Mouse (Mus musculus) retina, adult 2 months (tissue): ENCODE measurements around the gene Atrn.
A peak's percentile ranks its signal among the peaks of the same experiment; 100 is the strongest.
"Not testable (repeated sequence)": the region's sequence is repeated elsewhere in the genome, so short reads cannot be mapped to it uniquely, and the experiment has no call there.

Experiments
- DNase-seq: peaks from one replicate; pipeline ENCODE4 v3.0.0-alpha.2; 2012; ENCODE audit warnings: low read depth, low spot score

Atrn gene

GRCm38 (mm10) chr2:130958906-130959305 is 52.6 kb downstream of the Atrn start:
- no peak for DNase-seq

- DNase-seq = peak; percentile 41
These were observed 55.6 kb downstream of the Atrn start for GRCm38 (mm10) chr2:130961851-130962250.

- no peak for DNase-seq
These were observed 58.7 kb downstream of the Atrn start for GRCm38 (mm10) chr2:130965042-130965441.

GRCm38 (mm10) chr2:130971030-130971429 is 64.7 kb downstream of the Atrn start:
- DNase-seq = no peak

GRCm38 (mm10) chr2:130972386-130972785 is 66.1 kb downstream of the Atrn start:
- no peak for DNase-seq

GRCm38 (mm10) chr2:130974928-130975327 is 68.6 kb downstream of the Atrn start:
- no peak for DNase-seq

- DNase-seq = no peak
These were observed 71.3 kb downstream of the Atrn start for GRCm38 (mm10) chr2:130977589-130977988.

GRCm38 (mm10) chr2:130978058-130978847 is 72.0 kb downstream of the Atrn start:
- DNase-seq = no peak

- no peak for DNase-seq
These were observed 72.8 kb downstream of the Atrn start for GRCm38 (mm10) chr2:130979138-130979537.

GRCm38 (mm10) chr2:130992818-130993217 is 86.5 kb downstream of the Atrn start:
- DNase-seq = no peak

GRCm38 (mm10) chr2:131009123-131009522 is 102.8 kb downstream of the Atrn start:
- no peak for DNase-seq

GRCm38 (mm10) chr2:131010566-131010965 is 104.3 kb downstream of the Atrn start:
- no peak for DNase-seq

- DNase-seq = no peak
These were observed 118.9 kb downstream of the Atrn start for GRCm38 (mm10) chr2:131025230-131025629.

GRCm38 (mm10) chr2:131026941-131027340 is 120.6 kb downstream of the Atrn start:
- no peak for DNase-seq

- DNase-seq = no peak
These were observed 123.0 kb downstream of the Atrn start for GRCm38 (mm10) chr2:131029065-131029935.

GRCm38 (mm10) chr2:131030561-131030960 is 124.3 kb downstream of the Atrn start:
- no peak for DNase-seq

- DNase-seq = no peak
These were observed 124.7 kb downstream of the Atrn start for GRCm38 (mm10) chr2:131030998-131031397.

- not testable (repeated sequence) for DNase-seq
These were observed 125.1 kb downstream of the Atrn start for GRCm38 (mm10) chr2:131031406-131031805.

GRCm38 (mm10) chr2:131036343-131036742 is 130.0 kb downstream of the Atrn start:
- DNase-seq = no peak

GRCm38 (mm10) chr2:131036757-131037156 is 130.5 kb downstream of the Atrn start:
- DNase-seq = no peak

GRCm38 (mm10) chr2:131037226-131037990 is 131.1 kb downstream of the Atrn start:
- no peak for DNase-seq

- DNase-seq = no peak
These were observed 131.9 kb downstream of the Atrn start for GRCm38 (mm10) chr2:131038197-131038596.
